Mouse (Mus musculus): ENCODE measurements around the gene Pex6.

The Pex6 gene

DNA sequence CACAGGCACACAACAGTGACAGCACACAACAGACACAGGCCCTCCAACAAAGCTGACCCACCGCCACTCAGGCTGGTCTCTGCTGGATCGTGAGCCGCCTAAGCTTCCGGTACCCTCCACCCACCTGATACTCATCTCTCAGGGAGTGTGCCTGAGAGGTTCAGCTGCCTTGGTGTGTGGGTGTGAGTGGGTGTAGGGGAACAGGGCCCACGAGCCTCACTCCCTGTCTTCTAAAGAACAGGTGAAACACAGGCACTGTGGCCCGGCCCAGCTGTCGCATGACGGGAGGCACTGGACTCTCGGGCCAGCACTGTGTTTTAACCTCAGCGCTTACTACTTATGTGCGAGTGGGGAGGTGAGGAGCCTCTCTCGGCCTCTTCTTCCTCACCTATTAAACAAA is 9.2 kb upstream of the Pex6 start:
- DNase-seq: no peak

DNA sequence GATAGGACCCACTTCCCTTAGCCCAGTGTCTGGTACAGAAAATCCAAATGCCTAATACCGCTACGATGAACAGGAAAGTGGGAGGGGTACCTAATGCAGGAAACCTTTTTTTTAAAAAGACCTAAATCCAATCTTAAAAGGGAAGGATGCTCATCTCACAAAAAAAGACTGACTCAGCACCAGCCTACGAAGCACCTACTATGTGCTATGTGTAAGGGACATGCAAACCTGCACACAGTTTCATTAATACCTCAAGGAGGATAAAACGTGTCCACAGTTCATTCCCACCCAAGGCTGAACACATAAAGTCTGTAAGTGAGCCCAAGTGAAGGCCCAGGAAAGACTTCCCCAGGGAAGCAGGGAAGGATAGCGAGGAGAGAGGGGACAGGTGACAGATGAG is 8.8 kb upstream of the Pex6 start:
- DNase-seq: no peak

DNA sequence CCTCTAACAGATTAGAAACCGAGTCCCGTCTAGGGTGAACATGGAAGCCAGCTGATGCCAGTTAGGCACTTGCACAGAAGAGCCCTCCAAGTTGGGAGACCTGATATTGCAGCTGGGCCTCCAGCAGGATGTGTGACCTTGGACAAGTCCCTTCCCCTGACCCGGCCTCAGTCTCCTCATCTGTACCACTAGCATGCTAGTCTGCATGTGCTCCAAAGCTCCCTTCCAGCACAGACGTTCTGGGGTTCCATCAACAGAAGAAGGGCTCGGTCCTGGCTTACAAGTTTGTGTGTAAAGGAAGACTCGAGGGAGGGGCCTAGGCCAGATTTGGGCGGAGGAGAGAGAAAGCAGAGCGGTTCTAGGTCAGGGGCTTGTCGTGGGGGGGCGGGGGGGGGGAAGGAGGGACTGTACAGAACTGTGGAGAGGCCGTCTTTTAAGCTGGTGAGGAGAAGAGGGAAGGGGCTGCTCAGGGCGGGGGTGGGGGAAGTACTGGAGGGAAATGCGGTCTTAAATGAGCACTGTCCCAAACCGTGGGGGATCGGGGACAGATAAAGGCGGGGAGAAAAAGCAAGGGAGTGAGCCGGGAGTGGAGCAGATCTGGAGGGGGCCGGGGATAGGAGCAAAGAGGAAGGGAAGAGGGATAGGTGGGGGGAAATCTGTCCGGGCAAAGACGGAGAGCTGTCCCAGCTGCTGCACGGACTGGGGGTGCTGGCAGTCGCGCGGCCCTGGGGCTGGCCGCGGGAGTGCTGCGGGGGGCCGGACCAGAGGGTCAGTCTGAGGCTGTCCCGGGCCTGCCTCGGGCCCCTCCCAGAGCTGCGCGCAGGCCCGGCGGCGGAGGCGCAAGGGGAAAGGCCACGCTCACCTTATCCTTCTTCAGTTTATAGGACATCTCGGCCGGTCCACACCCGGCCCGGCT is 7.0 kb upstream of the Pex6 start:
- DNase-seq: peak; percentile 27

DNA sequence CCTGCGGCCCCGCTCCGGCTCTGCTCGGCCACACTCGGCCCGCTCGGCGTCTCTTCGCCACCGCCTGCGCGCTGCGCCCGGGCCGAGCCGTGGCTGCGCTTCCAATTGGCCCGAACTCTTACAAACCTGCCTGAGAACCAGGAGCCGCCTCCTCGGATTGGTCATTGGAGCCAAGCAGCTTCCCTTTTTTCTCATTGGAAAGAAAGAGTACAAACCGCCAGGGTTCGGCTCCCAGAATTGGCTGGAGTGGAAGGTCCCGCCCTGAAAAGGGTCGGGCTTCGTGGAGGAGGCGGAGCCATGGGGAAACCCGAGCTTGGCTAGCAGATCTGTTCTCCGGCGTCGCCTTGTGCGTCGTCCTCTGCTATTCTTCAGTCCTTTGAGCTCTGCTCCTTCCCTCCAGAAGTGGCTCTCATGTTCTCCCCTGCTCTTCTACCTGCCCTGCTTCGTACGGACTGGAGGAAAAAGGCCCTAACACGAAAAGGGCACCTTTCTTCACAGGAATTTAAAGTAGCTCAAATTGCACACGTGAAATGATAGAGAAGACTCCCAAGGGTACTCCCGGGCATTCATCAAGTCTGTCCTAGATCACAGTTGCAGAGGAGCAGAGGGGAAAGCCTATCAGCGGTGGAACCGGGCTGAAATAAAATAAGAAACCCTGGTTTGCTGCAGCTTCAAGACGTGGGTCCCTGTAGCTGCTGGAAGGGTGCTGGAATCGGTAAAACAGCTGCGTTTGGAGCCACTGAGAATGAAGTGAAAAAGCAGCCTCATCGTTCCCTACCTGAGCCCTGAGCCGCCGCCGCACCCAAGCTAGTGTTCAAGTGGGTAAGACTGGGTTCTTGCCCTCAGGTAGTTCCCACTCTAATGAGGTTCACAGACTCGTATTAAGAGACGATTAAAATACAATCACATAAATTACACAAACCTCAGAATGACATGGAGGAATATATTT is 6.1 kb upstream of the Pex6 start, which contains the start of gene Ppp2r5d:
Ppp2r5d (minus strand) TSS at position 225 of the 949 bp plus-strand sequence.
- DNase-seq: peak; percentile 99

DNA sequence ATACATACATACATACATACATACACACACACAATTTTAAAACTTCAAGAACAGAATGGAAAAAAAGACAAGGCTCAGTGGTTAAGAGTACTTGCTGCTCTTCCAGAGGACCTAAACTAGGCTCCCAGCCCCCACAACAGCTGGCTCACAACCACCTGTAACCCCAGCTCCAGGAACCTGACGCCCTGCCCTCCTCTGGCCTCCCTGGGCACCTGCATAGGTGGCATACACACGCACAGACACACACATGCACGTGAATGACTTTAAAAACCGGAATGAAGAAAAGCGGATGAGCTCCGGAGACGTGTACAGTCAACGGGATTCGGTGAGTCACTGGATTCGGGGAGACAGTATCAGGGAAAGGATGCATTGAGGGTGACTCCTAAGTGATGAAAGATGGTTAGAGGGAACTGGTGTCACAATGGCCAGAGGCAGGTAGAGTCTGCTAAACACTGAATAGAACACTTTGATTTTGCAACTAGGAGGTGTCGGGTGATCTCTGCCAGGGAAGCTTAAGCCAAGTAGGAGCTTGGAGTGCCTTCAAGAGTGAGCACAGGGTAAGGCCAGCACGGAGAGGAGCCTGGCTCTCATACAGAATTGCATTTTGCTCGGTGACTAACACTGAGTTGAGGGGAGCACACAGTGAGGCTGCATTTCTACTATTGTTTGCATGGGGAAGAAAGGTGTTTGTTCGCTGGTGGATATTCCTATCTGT is 4.7 kb upstream of the Pex6 start:
- no peak for DNase-seq

DNA sequence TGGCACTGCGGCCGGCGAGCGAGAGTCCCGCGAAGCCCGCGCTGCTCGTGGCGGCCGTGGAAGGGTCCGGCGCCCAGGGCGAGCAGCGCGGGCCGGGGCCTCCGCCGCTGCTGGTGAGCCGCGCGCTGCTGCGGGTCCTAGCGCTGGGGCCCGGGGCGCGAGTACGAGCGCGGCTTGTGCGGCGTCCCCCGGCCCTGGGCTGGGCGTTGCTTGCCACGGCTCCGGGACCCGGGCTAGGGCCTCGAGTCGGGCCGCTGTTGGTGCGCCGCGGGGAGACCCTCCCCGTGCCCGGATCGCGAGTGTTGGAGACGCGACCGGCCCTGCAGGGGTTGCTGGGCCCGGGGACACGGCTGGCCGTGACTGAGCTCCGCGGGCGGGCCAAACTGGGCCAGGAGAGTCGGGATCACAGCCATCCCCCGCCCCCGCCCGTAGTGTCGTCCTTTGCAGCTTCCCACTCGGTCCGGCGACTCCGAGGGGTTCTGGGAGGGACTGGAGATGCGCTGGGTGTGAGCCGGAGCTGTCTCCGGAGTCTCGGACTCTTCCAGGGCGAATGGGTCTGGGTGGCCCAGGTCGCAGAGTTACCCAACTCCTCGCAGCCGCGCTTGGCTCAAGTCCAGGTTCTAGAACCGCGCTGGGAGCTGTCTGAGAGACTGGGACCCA is 479 bp downstream of the Pex6 start:
- DNase-seq: peak; percentile 24

DNA sequence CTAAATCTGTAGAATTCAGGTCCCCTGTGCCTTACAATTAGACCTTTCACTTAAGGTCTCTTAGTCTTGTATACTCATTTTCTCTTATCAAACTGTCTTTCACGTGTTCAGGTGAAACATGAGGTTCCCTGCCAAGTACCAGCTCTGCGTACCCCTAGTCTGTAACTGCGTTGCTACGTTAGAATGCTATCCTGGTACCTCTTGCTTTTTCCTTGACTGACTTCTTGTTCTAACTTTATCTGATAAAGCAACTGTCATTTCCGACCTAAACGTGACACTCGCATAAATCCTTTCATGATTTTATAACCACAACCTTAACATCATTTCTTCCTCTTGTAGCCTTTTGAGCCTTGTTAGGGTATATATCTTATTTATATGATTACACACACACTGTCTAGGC is 1.2 kb downstream of the Pex6 start:
- DNase-seq: no peak

DNA sequence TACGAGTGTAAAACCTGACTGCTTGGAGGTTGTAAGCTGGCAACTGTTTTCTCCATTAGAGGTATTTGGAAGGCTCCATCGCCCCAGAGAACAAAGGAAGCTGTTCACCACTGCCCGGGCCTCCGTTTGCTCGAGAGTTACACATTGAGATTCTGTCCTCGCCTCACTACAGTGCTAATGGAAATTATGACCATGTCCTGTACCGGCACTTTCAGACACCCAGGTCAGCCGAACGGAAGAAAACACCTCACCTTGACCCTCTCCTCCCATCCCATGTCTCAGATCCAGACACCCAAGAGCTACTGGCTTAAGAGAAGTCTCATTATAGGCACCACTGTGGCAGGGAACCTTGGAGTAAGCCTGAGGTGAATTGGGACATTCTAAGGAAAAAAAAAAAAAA is 2.6 kb downstream of the Pex6 start:
- DNase-seq: no peak

DNA sequence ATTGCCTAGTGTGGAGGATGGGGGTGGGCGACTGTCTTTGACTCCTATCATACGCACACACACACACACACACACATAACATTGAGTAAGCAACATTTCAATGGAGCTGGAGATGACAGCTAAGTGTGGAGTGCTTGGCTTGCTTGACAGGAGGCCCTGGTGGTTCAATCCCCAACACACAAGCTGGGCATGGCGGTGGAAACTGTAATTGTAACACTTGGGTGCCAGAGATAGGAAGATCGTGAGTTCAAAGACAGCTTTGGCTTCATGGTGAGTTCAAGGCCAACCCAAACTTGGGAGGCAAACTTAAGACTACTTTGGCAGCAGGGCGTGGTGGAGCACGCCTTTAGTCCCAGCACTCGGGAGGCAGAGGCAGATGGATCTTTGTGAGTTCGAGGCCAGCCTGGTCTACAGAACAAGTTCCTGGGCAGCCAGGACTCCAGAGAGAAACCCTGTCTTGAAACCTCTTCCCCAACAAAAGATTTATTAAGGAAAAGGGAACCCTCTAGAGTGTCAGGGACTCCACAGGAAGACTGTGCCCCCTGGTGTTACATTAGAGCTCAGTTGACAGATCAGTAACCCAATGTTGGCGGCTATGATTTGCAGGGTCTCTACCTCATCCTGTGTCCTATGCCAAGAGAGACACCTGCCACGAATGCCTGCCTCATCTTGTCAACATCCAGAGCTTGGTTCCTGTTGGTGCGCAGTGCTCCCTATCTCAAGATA is 3.7 kb downstream of the Pex6 start:
- no peak for DNase-seq

DNA sequence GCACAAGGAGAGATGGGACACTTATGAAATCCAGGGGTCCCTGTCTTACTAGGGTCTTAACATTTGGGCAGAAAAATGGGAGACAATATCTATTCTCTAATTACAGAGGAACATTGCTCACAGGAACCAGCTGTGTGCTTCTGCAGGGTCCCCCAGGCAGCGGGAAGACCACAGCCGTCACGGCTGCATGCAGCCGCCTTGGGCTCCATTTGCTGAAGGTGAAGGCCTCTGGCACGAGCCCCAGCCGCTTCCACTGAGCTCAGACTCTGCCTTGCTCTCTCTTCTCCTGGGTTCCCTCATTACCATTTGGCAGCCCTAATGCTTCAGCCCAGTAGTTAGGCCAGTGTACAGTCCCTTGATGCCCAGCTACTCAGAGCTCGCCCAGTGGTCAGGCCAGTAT is 9.8 kb downstream of the Pex6 start:
- no peak for DNase-seq

DNA sequence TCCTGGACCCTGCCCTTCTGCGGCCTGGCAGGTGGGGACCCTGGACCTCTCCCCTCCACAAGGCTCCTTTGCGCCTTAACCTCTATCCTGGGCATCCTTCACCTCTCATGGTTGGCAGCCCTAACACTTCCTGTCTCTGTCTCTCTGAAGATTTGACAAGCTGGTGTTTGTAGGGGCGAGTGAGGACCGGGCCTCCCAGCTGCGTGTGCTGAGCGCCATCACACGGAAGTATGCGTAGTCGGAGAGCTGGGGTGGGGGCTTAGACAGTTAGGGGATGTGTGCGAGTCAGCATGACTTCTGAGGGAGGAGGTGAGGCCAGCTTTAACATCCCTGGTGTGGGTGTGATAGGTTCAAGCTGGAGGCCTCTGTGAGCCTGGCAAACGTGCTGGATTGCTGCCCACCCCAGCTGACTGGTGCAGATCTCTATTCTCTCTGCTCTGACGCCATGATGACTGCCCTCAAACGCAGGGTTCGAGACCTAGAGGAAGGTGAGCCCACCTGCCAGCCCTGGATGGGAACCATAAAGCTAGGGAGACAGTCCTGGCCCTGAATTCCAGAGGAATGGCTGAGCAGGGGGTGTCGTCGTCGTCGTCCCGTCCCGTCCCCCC is 13.3 kb downstream of the Pex6 start:
- DNase-seq: no peak

DNA sequence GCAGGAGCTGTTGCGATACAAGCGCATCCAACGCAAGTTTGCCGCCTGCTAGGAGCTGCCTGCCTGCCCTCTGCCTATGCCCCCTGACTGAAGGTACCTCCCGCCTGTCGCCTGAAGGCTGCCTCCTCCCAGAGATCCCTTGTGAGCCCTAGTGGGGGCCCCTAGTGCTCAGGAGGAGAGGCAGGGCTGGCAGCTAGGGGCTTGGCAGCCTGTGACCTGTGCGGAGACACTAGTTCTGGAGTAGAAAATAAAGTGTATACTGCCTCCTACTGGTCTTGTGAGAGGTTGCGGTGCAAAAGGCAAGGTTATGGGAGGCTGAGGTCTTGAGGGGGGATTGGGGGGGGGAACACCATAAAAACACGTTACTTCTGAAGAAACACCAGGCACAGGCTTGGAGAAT is 14.0 kb downstream of the Pex6 start:
- peak; percentile 80 for DNase-seq

DNA sequence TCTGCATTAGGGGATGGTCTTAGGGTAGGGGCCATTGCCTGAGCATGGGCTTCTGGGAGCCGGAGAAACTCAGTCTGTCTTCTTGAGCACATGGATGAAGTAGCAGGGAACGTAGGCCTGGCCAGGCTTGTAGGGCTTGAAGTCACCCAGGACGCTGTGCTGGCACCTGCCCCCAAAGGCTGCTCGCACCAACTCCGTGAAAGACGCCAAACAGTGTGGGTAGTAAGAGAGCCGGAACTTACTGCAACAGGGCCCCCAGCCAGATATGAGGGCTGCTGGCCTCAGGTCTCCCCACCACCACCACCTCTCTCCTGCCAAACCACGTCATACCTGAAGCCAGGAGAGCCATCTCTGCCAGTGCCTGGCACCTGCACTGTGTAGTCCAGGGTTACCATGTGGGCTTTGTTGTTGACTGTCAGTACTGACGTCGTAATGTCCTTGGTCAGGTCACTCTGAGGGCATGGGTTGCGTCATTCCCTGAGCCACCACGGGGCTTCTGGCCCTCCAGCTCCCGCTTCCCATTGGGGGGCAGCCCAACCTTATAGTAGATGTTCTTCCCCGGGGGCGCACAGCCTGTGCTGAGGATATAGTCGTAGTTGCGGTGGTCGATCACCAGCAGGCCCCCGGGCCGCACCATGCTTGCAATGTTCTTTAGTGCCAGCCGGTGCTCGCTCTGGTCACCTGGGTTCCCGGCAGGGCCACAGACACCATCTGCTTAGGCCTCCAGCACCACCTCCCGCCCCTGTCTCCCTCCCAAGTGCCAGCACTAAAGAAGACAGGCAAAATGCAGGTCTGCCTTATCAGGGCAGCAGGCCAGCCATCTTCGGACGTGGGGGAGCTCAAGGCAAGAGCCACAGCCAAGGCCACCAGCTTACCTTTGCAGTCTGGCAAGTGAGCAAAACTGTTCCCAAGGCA is 14.7 kb downstream of the Pex6 start:
- DNase-seq: no peak

DNA sequence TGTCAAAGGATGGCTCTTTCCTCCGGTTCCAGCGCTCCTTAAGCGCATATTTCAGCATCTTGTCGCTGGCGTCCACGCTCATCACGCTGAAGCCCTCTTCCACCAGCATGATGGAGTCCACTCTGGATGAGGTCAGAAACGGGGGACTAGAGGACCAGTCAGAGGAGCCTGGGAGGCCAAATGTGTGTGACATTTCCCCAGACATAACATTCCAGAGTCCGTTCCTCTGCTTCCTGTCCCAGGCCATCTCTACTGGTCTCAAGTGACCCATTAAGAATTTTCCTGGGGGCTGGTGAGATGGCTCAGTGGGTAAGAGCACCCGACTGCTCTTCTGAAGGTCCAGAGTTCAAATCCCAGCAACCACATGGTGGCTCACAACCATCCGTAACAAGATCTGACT is 16.0 kb downstream of the Pex6 start:
- no peak for DNase-seq

DNA sequence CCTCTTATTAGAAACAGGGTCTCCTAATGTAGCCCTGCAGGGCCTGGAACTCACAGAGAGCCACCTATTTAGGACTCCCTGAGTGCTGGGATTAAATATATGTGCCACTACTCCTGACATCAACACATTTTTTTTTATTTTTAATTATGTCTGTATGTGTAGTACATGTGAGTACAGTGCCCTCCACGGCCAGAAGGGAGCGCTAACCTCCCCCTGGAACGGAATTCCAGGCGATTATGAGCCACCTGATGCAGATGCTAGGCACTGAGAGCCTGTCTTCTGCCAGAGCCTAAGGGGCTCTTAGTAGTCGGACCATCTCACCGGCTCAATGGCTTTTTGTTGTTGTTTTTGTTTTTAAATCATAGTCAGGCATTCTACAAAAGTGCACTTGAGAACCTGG is 16.8 kb downstream of the Pex6 start:
- peak; percentile 30 for DNase-seq

DNA sequence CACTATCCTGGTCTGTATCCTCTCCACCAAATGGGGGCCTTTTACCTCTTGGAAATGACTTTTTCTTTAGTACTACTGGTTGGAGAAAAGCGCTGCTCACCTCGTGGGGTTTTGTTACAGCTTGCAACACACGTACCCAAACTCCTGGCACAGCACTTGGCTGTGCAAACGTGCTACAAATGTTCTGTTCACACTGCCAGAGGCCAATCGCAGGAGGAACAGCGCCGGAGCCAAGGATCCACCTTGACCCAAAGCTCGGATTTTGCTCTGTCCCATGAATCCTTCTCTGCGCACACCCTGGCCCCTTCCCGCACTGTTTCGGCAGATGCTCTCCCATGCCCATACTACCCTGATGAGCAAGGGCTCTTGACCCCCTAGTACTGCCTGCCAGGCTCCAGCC is 17.2 kb downstream of the Pex6 start:
- DNase-seq: no peak

DNA sequence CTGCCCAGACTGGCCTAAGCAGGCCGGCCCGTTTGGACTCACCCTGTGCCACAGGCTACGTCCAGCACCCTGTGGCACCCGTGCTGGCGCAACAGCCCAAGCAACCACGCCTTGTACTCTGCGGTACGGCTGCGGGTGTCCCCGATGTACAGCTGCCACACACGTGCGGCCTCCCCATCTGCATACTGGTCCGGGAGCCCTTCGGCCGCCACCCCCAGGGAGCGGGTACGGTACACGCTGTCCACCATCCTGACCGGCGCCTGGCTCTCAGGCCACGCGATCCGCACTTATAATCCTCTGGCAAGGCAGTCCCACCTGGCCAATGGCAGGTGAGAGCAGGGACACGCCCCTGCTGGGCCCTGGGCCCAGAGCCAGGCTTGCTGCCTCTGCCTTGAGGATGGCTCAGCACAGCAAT is 17.6 kb downstream of the Pex6 start, which contains the start of gene Gnmt:
Gnmt (minus strand) TSS at position 265 of the 415 bp plus-strand sequence.
- DNase-seq: peak; percentile 20

DNA sequence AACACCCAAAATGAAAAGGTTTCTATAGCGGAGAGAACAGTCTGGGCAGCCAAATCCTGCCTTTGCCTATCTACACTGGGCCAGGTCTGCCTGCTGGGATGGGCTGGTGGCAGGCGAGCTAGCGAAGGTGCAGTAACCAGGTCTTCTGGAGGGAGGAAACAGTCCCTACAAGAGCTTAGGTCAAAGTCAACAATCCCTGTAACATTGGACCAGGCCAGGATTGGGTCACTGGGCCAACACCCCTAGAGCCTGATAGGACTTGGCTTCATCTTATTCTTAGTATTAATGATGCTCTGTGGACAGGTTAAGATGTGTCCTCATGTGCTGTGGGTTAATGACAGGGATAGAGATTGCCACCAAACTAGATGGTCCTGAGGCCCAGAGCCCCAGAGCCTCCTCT is 22.8 kb downstream of the Pex6 start:
- DNase-seq: no peak

DNA sequence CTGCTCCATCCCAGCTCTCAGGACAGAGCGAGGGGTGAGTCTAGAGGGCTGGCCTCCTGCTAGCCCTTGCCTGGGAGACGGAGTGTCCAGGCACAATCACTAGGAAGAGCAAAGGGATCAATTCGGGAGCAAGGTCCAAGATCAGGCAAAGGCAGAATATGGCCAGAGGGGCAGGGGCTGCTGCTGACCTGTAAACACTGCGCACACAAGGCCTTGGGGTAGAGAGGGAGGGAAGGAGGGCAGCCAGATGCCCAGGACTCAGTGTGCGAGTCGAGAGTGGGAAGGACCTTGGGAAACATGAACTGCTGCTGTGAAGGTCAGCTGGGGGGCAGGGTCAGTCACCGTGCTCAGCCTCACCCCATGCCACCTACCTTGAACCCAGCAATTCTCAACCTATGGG is 24.0 kb downstream of the Pex6 start:
- DNase-seq: no peak

DNA sequence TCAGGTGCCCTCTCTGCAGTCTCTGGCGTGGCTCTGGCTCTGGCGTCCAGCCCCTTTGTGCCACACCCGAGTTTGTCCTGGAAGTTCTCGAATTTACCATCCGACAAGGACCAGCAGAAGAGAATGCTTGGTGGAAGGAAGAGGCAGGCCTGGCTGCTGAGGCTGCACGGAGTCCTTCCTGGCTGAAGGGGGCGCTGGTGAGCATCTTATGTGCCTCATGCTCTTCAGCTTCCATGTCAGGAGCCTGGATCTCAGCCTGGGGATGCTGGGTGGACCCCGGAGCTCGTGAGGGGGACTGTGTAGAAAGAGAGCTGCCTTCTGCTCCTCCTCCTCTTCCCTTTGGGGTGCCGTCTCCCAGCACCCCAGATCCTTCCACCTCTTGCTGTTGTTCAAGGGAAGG is 24.9 kb downstream of the Pex6 start:
- DNase-seq: peak; percentile 30

All from retina, postnatal 1 day (tissue).